Mouse (Mus musculus) stomach, adult 2 months (tissue): ENCODE data around the gene Ikzf4. TPM values are rescaled to one million over a fixed set of nuclear protein-coding genes. Genes with fewer than 3 reads are reported as not detected.

Source experiments
- polyA plus RNA-seq: library from polyadenylated mRNA; depleted of rRNA; stranded (reverse); fragments of >200 nt; gene quantifications from 2 replicates; pipeline ENCODE4 v1.2.3, GENCODE M21; 2012; rRNA removed

Gene Ikzf4
- 0.70 and 0.71 TPM in 2 replicates for polyA plus RNA-seq

DNA sequence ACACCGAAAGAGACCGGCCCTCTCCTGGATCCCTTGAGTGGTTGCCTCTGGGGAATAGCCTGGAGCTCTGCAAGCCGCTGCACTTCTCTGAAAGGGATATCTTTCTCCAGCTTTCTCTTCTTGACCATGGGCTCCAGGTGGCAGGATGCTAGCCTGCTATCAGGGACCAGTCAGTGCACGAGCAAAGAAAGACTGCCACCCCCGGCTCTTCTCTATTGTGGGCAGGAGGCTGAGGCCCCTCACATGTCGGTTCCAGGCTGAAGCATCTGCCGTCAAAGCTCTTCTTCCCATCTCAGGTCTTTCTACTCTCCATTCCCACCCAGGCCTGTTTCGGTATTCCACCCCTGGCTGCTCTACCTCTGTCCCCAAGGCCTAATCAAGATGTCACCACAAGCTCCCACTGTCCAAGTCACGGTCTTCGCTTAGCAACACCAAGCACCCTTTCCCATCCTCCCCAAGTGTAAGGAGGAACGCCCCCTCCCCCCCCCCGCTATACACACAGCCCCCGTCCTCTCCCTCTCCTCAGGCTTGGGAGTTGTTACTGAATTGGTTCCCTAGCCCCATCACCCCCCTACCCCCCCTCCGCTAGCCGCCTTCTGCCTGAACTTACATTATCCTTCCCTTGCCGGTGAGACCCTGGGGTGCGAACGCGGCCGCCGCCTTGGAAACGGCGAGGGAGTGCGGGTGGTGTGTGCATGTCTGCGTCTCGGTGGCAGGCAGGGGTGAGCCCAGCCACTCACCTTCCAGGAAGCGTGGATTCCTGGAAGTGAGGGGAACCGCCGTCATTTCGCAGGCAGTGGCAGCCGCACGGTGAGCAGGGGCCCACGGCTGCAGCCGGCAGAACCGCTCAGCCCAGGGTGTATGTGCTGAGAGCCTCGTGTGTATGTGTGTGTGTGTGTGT lies at the start of gene Ikzf4:
TSS of gene Ikzf4 (minus strand) at position 881 of the 901 bp plus-strand sequence.

DNA sequence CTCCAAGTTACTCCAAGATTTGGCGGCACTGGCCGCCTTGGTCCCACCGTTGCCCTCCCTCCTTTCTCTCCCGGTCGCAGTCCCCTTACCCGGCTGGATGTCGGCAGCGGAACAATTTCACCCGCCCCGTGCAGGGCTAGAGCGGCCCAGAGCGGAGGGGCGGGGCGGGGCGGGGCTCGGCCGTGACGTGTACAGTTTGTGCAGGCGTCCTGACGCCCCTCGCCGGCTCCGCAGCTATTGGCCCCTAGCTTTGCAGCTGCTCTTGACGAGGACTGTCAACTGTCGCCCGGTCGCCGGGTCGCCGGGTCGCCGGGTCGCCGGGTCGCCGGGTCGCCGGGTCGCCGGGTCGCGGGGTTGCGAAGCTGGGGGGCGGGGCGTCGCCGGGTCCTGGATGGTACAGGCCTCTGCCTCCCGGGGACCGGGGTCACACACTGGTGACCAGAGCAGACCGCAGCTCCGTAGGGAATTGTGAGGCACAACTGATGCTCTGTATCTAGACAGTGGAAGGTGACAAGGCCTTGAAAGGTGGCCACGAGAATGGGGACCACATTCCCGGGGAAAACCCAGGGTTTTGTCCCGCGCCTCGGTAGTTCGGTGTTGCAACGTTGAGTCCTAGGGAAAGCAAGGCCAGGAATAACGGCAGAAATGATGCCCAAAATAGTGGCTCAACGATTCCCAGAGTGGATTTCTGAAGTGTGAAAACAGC lies 28.1 kb upstream of the Ikzf4 start, which contains the start of gene Suox:
TSS of gene Suox (minus strand) at position 311 of the 706 bp plus-strand sequence.

DNA sequence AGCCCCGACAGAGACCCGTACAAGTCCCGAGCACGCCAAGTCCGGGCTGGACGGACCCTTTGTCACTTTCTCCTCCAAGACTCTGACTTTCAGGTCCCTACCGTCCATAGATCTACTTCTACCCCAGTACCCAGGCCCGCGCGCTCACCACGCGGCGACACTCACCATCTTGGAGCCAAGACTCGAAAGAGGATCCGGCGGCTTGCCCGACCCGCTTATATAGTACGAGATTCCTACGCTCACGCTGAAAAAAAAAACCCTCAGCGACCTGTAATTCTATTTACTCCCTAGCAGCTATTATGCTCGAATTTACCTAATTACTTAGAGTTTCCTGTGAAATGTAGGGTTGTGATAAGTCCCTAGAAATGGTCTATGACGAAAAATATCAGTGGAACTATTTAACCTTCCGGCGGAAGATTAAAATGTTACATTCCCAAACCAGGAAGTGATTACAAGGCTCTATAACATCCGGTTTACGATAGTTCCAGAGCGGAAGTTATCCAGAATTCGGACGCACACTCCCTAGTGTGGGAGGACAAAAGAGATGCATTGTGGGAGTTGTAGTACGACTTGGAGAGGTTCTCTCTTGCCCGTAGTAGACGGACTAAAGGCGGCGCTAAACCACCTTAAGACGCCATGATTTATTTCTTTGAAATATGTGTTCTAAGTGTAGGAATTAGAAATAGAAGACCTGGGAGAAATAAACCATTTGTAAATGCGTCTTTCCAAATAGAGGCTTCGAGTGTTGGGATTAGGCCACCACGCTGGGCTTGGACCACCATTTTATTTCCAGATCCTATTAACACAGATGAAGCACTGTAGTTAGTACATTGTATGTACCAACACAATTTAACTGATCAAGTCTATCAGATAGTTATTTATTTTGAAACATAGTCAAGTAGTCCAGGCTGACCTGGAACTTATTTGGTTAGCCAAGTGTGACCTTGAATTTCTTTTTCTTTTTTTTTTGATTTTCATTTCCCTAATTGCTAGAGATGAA lies 19.2 kb downstream of the Ikzf4 start, which contains the start of gene Rps26:
TSS of gene Rps26 (minus strand) at position 437 of the 1,000 bp plus-strand sequence.

DNA sequence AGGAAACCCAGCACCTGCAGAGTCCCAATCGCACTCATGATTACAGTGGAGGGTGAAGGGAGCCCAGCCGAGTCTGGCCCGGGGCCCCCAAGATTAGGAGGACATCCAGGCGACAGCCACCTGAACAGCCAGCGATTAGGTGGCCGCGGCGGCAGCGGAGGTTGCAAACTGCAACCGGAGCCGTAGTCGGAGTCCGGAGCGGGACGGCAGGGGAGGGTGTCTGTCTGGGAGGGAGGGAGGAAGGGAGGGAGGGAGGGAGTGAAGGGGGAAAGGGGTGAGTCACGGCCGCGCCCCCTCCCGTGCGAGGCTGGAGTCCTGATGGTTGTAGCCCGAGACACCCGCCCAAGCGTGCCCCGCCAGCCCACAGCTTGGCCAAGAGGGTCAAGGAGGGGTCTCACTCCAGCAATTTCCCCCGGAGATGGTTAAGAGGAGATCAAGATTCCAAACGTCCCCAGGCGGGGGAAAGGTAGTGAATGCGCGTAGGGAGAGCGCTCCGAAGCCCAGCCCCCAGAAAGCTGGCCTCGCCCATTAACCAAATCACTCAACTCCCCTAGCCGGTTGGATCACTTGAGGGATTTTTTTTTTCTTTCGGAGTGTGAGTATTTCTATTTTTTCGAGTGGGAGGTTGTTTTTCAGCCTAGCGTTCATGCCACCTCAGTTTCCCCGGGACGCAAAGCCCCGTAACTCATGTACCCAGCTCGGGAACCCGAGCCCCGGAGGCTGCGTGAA lies 56.2 kb downstream of the Ikzf4 start, which contains the start of gene Erbb3:
TSS of gene Erbb3 (minus strand) at position 189 of the 729 bp plus-strand sequence.

Other genes starting within 250 kb of the Ikzf4 start
- gene Slc39a5, start 244.8 kb downstream of the Ikzf4 start, polyA plus RNA-seq: 0.83 and 0.84 TPM in 2 replicates
- gene Nabp2, start 234.5 kb downstream of the Ikzf4 start, polyA plus RNA-seq: 9.5 and 10.9 TPM in 2 replicates
- gene Rnf41, start 234.3 kb downstream of the Ikzf4 start, polyA plus RNA-seq: 7.1 and 8.2 TPM in 2 replicates
- gene Smarcc2, start 186.7 kb downstream of the Ikzf4 start, polyA plus RNA-seq: 32.1 and 38.8 TPM in 2 replicates
- 404 and 639 TPM in 2 replicates for gene Myl6, start 151.8 kb downstream of the Ikzf4 start, polyA plus RNA-seq
- gene Myl6b, start 147.3 kb downstream of the Ikzf4 start, polyA plus RNA-seq: 1.6 and 1.9 TPM in 2 replicates
- 22.8 and 23.2 TPM in 2 replicates for gene Esyt1, start 120.1 kb downstream of the Ikzf4 start, polyA plus RNA-seq
- 6.9 and 7.8 TPM in 2 replicates for gene Zc3h10, start 98.2 kb downstream of the Ikzf4 start, polyA plus RNA-seq
- gene Rpl41, start 96.7 kb downstream of the Ikzf4 start, polyA plus RNA-seq: 1,075 and 1,307 TPM in 2 replicates
- 4.8 and 7.2 TPM in 2 replicates for gene Pa2g4, start 80.0 kb downstream of the Ikzf4 start, polyA plus RNA-seq
- 15.2 and 18.8 TPM in 2 replicates for gene Erbb3, start 56.3 kb downstream of the Ikzf4 start, polyA plus RNA-seq
- gene Rps26, start 19.2 kb downstream of the Ikzf4 start, polyA plus RNA-seq: 506 and 586 TPM in 2 replicates
- 19.1 and 36.0 TPM in 2 replicates for gene Suox, start 28.1 kb upstream of the Ikzf4 start, polyA plus RNA-seq
- gene Rab5b, start 50.3 kb upstream of the Ikzf4 start, polyA plus RNA-seq: 35.8 and 44.6 TPM in 2 replicates
- 1.5 and 1.8 TPM in 2 replicates for gene Pmel, start 58.2 kb upstream of the Ikzf4 start, polyA plus RNA-seq
- gene Cdk2, start 59.0 kb upstream of the Ikzf4 start, polyA plus RNA-seq: 4.8 and 7.7 TPM in 2 replicates
- 11.9 and 18.1 TPM in 2 replicates for gene Dgka, start 98.9 kb upstream of the Ikzf4 start, polyA plus RNA-seq
- 7.1 and 7.7 TPM in 2 replicates for gene Pym1, start 101.9 kb upstream of the Ikzf4 start, polyA plus RNA-seq
- 1.2 and 1.7 TPM in 2 replicates for gene Mmp19, start 144.9 kb upstream of the Ikzf4 start, polyA plus RNA-seq
- gene Dnajc14, start 158.1 kb upstream of the Ikzf4 start, polyA plus RNA-seq: 4.2 and 6.2 TPM in 2 replicates
- gene Tmem198b, start 158.4 kb upstream of the Ikzf4 start, polyA plus RNA-seq: 9.4 and 11.5 TPM in 2 replicates
- gene Sarnp, start 171.3 kb upstream of the Ikzf4 start, polyA plus RNA-seq: 0.31 and 0.76 TPM in 2 replicates
- 39.1 and 41.1 TPM in 2 replicates for gene Ormdl2, start 175.7 kb upstream of the Ikzf4 start, polyA plus RNA-seq
- 0.54 TPM in 2 replicates for gene Gdf11, start 245.7 kb upstream of the Ikzf4 start, polyA plus RNA-seq